Mouse (Mus musculus): ENCODE data around the gene Ubl4a.

DNA sequence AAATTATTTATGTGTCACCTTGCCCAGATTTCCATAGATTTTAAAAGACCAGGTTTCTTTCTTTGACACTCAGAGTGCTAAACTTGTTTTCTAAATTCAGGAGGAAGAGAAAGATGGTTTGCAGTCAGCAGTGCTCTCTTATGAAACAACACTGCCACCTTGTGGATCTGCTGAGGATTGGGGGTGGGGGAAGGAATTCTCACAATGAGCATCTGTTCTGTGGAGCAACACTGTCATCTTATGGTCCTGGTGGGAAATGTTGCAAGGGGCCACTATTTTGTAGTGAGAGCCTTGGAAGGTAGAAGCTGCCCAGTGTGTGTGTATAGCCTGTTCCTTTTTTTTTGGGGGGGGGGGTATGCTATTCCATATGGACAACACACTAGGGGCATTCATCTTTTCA lies 40.4 kb upstream of the Ubl4a start:
- TF ChIP-seq CTCF (IDR thresholded peaks at IDR 0.05; ENCODE audit: extremely low read depth, insufficient read depth, insufficient read length, insufficient replicate concordance) = peak; percentile 76; the same call in 1 of the 2 replicates
- no peak for TF ChIP-seq POLR2A (IDR thresholded peaks at IDR 0.05; ENCODE audit: low read depth, low read length)
